Mouse (Mus musculus) heart, embryonic 12.5 days (tissue): ENCODE measurements around the gene 9530077C05Rik. TPM values are rescaled to one million over a fixed set of nuclear protein-coding genes. Genes with fewer than 3 reads are reported as not detected.

Experiments used
- ATAC-seq: fragments of 200-750 bp; cut with Nextera tagmentation; 2 replicates; pipeline ENCODE4 v1.8.0; 2017; ENCODE audit warnings: moderate TSS enrichment, moderate library complexity; ENCODE audit not compliant: insufficient number of reproducible peaks, low FRiP score
- H3K27ac ChIP-seq: fragments of 300-500 bp; sonication (generic); 2 replicates; pipeline ENCODE4 v1.5.1; 2016; ENCODE audit warnings: mild to moderate bottlenecking, moderate library complexity; ENCODE audit not compliant: poor library complexity, severe bottlenecking
- H3K27me3 ChIP-seq: fragments of 300-500 bp; sonication (generic); replicated peaks from 2 replicates; pipeline ENCODE4 v1.6.1; 2016; ENCODE audit warnings: mild to moderate bottlenecking, moderate library complexity
- H3K36me3 ChIP-seq: fragments of 300-500 bp; sonication (generic); 2 replicates; pipeline ENCODE4 v1.6.1; 2016; ENCODE audit warnings: mild to moderate bottlenecking, moderate library complexity
- H3K4me1 ChIP-seq: fragments of 300-500 bp; sonication (generic); replicated peaks from 2 replicates; pipeline ENCODE4 v1.6.1; 2016; ENCODE audit warnings: mild to moderate bottlenecking
- H3K4me2 ChIP-seq: fragments of 300-500 bp; sonication (generic); 2 replicates; pipeline ENCODE4 v1.6.1; 2016; ENCODE audit warnings: mild to moderate bottlenecking, moderate library complexity
- H3K4me3 ChIP-seq: fragments of 300-500 bp; sonication (generic); 2 replicates; pipeline ENCODE4 v1.5.1; 2016; ENCODE audit warnings: mild to moderate bottlenecking
- H3K9ac ChIP-seq: fragments of 300-500 bp; sonication (generic); 2 replicates; pipeline ENCODE4 v1.6.1; 2016; ENCODE audit warnings: mild to moderate bottlenecking, moderate library complexity
- H3K9me3 ChIP-seq: fragments of 300-500 bp; sonication (generic); replicated peaks from 2 replicates; pipeline ENCODE4 v1.6.1; 2016; ENCODE audit warnings: mild to moderate bottlenecking, moderate library complexity
- WGBS: fragments of 180-500 bp; shearing (Covaris S2); methylation state at CpG from one replicate; pipeline ENCODE4 v1.1.7; 2016; 5-methylcytosine and 5-hydroxymethylcytosine counted together
- polyA plus RNA-seq: library from polyadenylated mRNA; unstranded; fragments of >200 nt; fragmentation: Nextera tagmentation; extraction: Ambion mirVana; gene quantifications from 2 replicates; pipeline ENCODE4 v1.2.1, GENCODE M21; 2016

Gene 9530077C05Rik
- polyA plus RNA-seq, 1 experiment from 2014 or later = 2.0 TPM

- H3K4me2 ChIP-seq = no peak overlapping the region
- no peak overlapping the region for H3K27ac ChIP-seq
- no peak overlapping the region for H3K4me3 ChIP-seq
- 90% methylated on average over 3 of the region's 3 CpGs for WGBS
- no peaks in the 10 kb centered on the region for H3K9me3 ChIP-seq
- peaks cover 40% of the 10 kb centered on the region for H3K36me3 ChIP-seq
- no peak for ATAC-seq
- H3K27me3 ChIP-seq = no peaks in the 10 kb centered on the region
- H3K4me1 ChIP-seq = no peaks in the 10 kb centered on the region
- no peak overlapping the region for H3K9ac ChIP-seq
Observed at GRCm38 (mm10) chr9:22461946-22462345, 50.6 kb downstream of the 9530077C05Rik start.

GRCm38 (mm10) chr9:22466212-22466611, 54.9 kb downstream of the 9530077C05Rik start:
- ATAC-seq = no peak
- Histone ChIP-seq H3K4me2 (no peak overlapping the region), H3K4me3 (no peak overlapping the region), H3K4me1 (peaks cover 3% of the 10 kb centered on the region; the same call in 1 of the 2 replicates), H3K9ac (no peak overlapping the region), H3K27me3 (no peaks in the 10 kb centered on the region), H3K27ac (no peak overlapping the region), H3K36me3 (peaks cover 22% of the 10 kb centered on the region), H3K9me3 (no peaks in the 10 kb centered on the region)
- 93% methylated on average over 5 of the region's 5 CpGs for WGBS

- peaks cover 13% of the 10 kb centered on the region for H3K36me3 ChIP-seq
- peaks cover 3% of the 10 kb centered on the region; the same call in 1 of the 2 replicates for H3K4me1 ChIP-seq
- H3K9me3 ChIP-seq = no peaks in the 10 kb centered on the region
- peak; percentile 70 for ATAC-seq
- H3K4me2 ChIP-seq = peak overlapping the region; percentile 77
- peak overlapping the region; percentile 89 for H3K27ac ChIP-seq
- peak overlapping the region; percentile 95 for H3K9ac ChIP-seq
- H3K4me3 ChIP-seq = peak overlapping the region; percentile 80
- WGBS = under 1% methylated on average over 70 of the region's 73 CpGs
- no peaks in the 10 kb centered on the region for H3K27me3 ChIP-seq
Observed at GRCm38 (mm10) chr9:22467371-22468169, 56.3 kb downstream of the 9530077C05Rik start.

- 4% methylated on average over 43 of the region's 43 CpGs for WGBS
- Histone ChIP-seq H3K4me1 (peaks cover 3% of the 10 kb centered on the region; the same call in 1 of the 2 replicates), H3K27me3 (no peaks in the 10 kb centered on the region), H3K4me3 (peak overlapping the region; percentile 80), H3K9me3 (no peaks in the 10 kb centered on the region), H3K9ac (peak overlapping the region; percentile 95), H3K36me3 (peaks cover 13% of the 10 kb centered on the region), H3K27ac (peak overlapping the region; percentile 89), H3K4me2 (peak overlapping the region; percentile 77)
- ATAC-seq = peak; percentile 94
Observed at GRCm38 (mm10) chr9:22468170-22468898, 57.0 kb downstream of the 9530077C05Rik start.

GRCm38 (mm10) chr9:22468899-22469259, 57.6 kb downstream of the 9530077C05Rik start:
- ATAC-seq = no peak
- H3K4me3 ChIP-seq = no peak overlapping the region
- no peaks in the 10 kb centered on the region for H3K9me3 ChIP-seq
- 70% methylated on average over 8 of the region's 8 CpGs for WGBS
- H3K27me3 ChIP-seq = no peaks in the 10 kb centered on the region
- peaks cover 13% of the 10 kb centered on the region for H3K36me3 ChIP-seq
- no peak overlapping the region for H3K9ac ChIP-seq
- H3K4me1 ChIP-seq = peaks cover 3% of the 10 kb centered on the region; the same call in 1 of the 2 replicates
- H3K27ac ChIP-seq = no peak overlapping the region
- no peak overlapping the region for H3K4me2 ChIP-seq

- Histone ChIP-seq H3K9me3 (no peaks in the 10 kb centered on the region), H3K36me3 (peaks cover 12% of the 10 kb centered on the region), H3K4me3 (peak within 1 kb of the TSS; percentile 80; the same call in 1 of the 2 replicates), H3K4me2 (peak within 1 kb of the TSS; percentile 77), H3K27me3 (no peaks in the 10 kb centered on the region), H3K9ac (peak within 1 kb of the TSS; percentile 47; the same call in 1 of the 2 replicates), H3K4me1 (peaks cover 3% of the 10 kb centered on the region; the same call in 1 of the 2 replicates), H3K27ac (no peak within 1 kb of the TSS)
- 85% methylated on average over 3 of the region's 3 CpGs for WGBS
- ATAC-seq = no peak
Observed at GRCm38 (mm10) chr9:22469643-22470042, 58.3 kb downstream of the 9530077C05Rik start, which contains the start of gene Rp9. TSS of gene Rp9 (minus strand) at chr9:22469743.

GRCm38 (mm10) chr9:22475424-22475868, 64.1 kb downstream of the 9530077C05Rik start, which contains the start of gene Bbs9:
TSS of gene Bbs9 (plus strand) at chr9:22475715.
- peak within 1 kb of the TSS; percentile 60 for H3K4me3 ChIP-seq
- H3K4me1 ChIP-seq = no peaks in the 10 kb centered on the region
- ATAC-seq = peak; percentile 99
- H3K9me3 ChIP-seq = no peaks in the 10 kb centered on the region
- H3K9ac ChIP-seq = peak within 1 kb of the TSS; percentile 73
- H3K27ac ChIP-seq = peak within 1 kb of the TSS; percentile 41; the same call in 1 of the 2 replicates
- H3K27me3 ChIP-seq = no peaks in the 10 kb centered on the region
- WGBS = under 1% methylated on average over 25 of the region's 25 CpGs
- peak within 1 kb of the TSS; percentile 92 for H3K4me2 ChIP-seq
- no peaks in the 10 kb centered on the region for H3K36me3 ChIP-seq

- Histone ChIP-seq H3K36me3 (no peaks in the 10 kb centered on the region), H3K9me3 (no peaks in the 10 kb centered on the region), H3K27me3 (no peaks in the 10 kb centered on the region), H3K4me3 (peak overlapping the region; percentile 60), H3K4me1 (no peaks in the 10 kb centered on the region), H3K9ac (peak overlapping the region; percentile 73), H3K27ac (no peak overlapping the region; the same call in 1 of the 2 replicates), H3K4me2 (peak overlapping the region; percentile 92)
- ATAC-seq = no peak
- 4% methylated on average over 10 of the region's 10 CpGs for WGBS
Observed at GRCm38 (mm10) chr9:22476265-22476664, 65.0 kb downstream of the 9530077C05Rik start.

- Histone ChIP-seq H3K4me2 (no peak overlapping the region), H3K36me3 (no peaks in the 10 kb centered on the region), H3K27me3 (no peaks in the 10 kb centered on the region), H3K4me3 (no peak overlapping the region), H3K4me1 (no peaks in the 10 kb centered on the region), H3K27ac (no peak overlapping the region), H3K9ac (no peak overlapping the region), H3K9me3 (no peaks in the 10 kb centered on the region)
- 89% methylated on average over 8 of the region's 8 CpGs for WGBS
- ATAC-seq = no peak
Observed at GRCm38 (mm10) chr9:22478946-22479345, 67.6 kb downstream of the 9530077C05Rik start.

GRCm38 (mm10) chr9:22483866-22484561, 72.7 kb downstream of the 9530077C05Rik start:
- Histone ChIP-seq H3K4me3 (no peak overlapping the region), H3K36me3 (no peaks in the 10 kb centered on the region), H3K9ac (no peak overlapping the region), H3K27ac (no peak overlapping the region), H3K27me3 (no peaks in the 10 kb centered on the region), H3K4me1 (no peaks in the 10 kb centered on the region), H3K9me3 (no peaks in the 10 kb centered on the region), H3K4me2 (no peak overlapping the region)
- ATAC-seq = no peak
- WGBS = 89% methylated on average over 8 of the region's 8 CpGs
